Mouse (Mus musculus) Muller cell, postnatal 12 days (primary cell): ENCODE measurements around the gene Iscu.
A peak's percentile ranks its signal among the peaks of the same experiment; 100 is the strongest.

ENCODE experiments used
- DNase-seq: peaks from one replicate; pipeline ENCODE4 v3.0.0-alpha.2; 2015; ENCODE audit errors: inconsistent ontology term

Gene Iscu

GRCm38 (mm10) chr5:113815041-113815389, 42.5 kb downstream of the Iscu start:
- no peak for DNase-seq

GRCm38 (mm10) chr5:113815638-113816152, 43.1 kb downstream of the Iscu start:
- peak; percentile 79 for DNase-seq

GRCm38 (mm10) chr5:113818572-113818971, 46.0 kb downstream of the Iscu start:
- DNase-seq = no peak

GRCm38 (mm10) chr5:113824228-113824627, 51.7 kb downstream of the Iscu start:
- no peak for DNase-seq

GRCm38 (mm10) chr5:113825558-113825957, 53.0 kb downstream of the Iscu start:
- DNase-seq = no peak

- no peak for DNase-seq
These were observed 54.1 kb downstream of the Iscu start for GRCm38 (mm10) chr5:113826619-113827018.
